Comparison of ENCODE assay signal across 13 mouse cellular contexts in genomic region chr16:4899711-4900110, GRCm38 (mm10).
"Had no signal": no experiment of that assay in that cellular context is flagged by ENCODE, and none has a peak within 500 bp of the region (broad histone marks: within the 10 kb centered on the region; RNA-seq: fewer than 3 reads in every experiment).

No protein-coding gene starts in this region.

- H3K9ac ChIP-seq: liver, embryonic 13.5 days; liver, embryonic 15.5 days; liver, postnatal 0 days; midbrain, embryonic 13.5 days; midbrain, embryonic 15.5 days; neural tube, embryonic 12.5 days had no signal

- H3K4me2 ChIP-seq: liver, embryonic 11.5 days; liver, embryonic 13.5 days; liver, embryonic 15.5 days; midbrain, embryonic 11.5 days; midbrain, embryonic 13.5 days; midbrain, embryonic 15.5 days; neural tube, embryonic 12.5 days had no signal

- H3K4me3 ChIP-seq: liver, embryonic 13.5 days; liver, embryonic 15.5 days; megakaryocyte, embryonic 14.5 days; midbrain, embryonic 13.5 days; midbrain, embryonic 15.5 days; neural tube, embryonic 12.5 days had no signal

- H3K27ac ChIP-seq: liver, embryonic 13.5 days; liver, embryonic 15.5 days; macrophage; midbrain, embryonic 13.5 days; midbrain, embryonic 15.5 days; neural tube, embryonic 12.5 days had no signal

- H3K27me3 ChIP-seq: liver, embryonic 13.5 days; liver, embryonic 15.5 days; megakaryocyte, embryonic 14.5 days; midbrain, embryonic 13.5 days; midbrain, embryonic 15.5 days; neural tube, embryonic 12.5 days had no signal

- H3K36me3 ChIP-seq: liver, embryonic 13.5 days; liver, embryonic 15.5 days; midbrain, embryonic 13.5 days; midbrain, embryonic 15.5 days; neural tube, embryonic 12.5 days had no signal

- H3K9me3 ChIP-seq: liver, embryonic 13.5 days; liver, embryonic 15.5 days; megakaryocyte, embryonic 14.5 days; midbrain, embryonic 13.5 days; midbrain, embryonic 15.5 days; neural tube, embryonic 12.5 days had no signal

- DNase-seq: liver, embryonic 13.5 days; lung, adult 2 months; right cerebral cortex, postnatal 14 days; thymus, adult 2 months had no signal

- H3K4me1 ChIP-seq: neural tube, embryonic 12.5 days had no signal

- ATAC-seq: liver, postnatal 0 days; midbrain, embryonic 13.5 days; midbrain, embryonic 15.5 days had no signal
